Mouse (Mus musculus): ENCODE measurements at regions not wholly inside any gene's neighbourhood (a gene's known extent, or its start where the extent isn't known, plus 50 kb on each side); places are given as distances from the start of the nearest gene placed in this dataset.

GRCm38 (mm10) chr14:45746176-45746575 lies 88.2 kb upstream of the Ddhd1 start:
- Histone ChIP-seq H3K27me3 (ENCODE audit: control insufficient read depth, insufficient read depth, low read length) (no peaks in the 10 kb centered on the region), H3K9me3 (ENCODE audit: control insufficient read depth, low read length) (no peaks in the 10 kb centered on the region), H3K27ac (replicated peaks; ENCODE audit: low read depth, low read length) (no peak overlapping the region), H3K9ac (ENCODE audit: low read length) (no peak overlapping the region), H3K4me3 (ENCODE audit: low read depth, low read length) (no peak overlapping the region), H3K36me3 (ENCODE audit: control insufficient read depth, insufficient read depth, low read length) (no peaks in the 10 kb centered on the region), H3K4me1 (ENCODE audit: control insufficient read depth, insufficient read depth, low read length) (no peaks in the 10 kb centered on the region), H3K4me2 (ENCODE audit: low read depth, severe bottlenecking) (no peak overlapping the region)
- no peak for DNase-seq (ENCODE audit: low spot score)
- WGBS, result 88% methylated on average over 5 of the region's 5 CpGs
- ATAC-seq (ENCODE audit: insufficient number of reproducible peaks, low FRiP score, low TSS enrichment, low read depth), result no peak

- Histone ChIP-seq H3K4me2 (ENCODE audit: low read depth, severe bottlenecking) (no peak overlapping the region), H3K27ac (replicated peaks; ENCODE audit: low read depth, low read length) (no peak overlapping the region), H3K9me3 (ENCODE audit: control insufficient read depth, low read length) (no peaks in the 10 kb centered on the region), H3K4me3 (ENCODE audit: low read depth, low read length) (no peak overlapping the region), H3K4me1 (ENCODE audit: control insufficient read depth, insufficient read depth, low read length) (no peaks in the 10 kb centered on the region), H3K9ac (ENCODE audit: low read length) (no peak overlapping the region), H3K27me3 (ENCODE audit: control insufficient read depth, insufficient read depth, low read length) (no peaks in the 10 kb centered on the region), H3K36me3 (ENCODE audit: control insufficient read depth, insufficient read depth, low read length) (no peaks in the 10 kb centered on the region)
- 0% methylated on average over 1 of the region's 1 CpGs for WGBS
- ATAC-seq (ENCODE audit: insufficient number of reproducible peaks, low FRiP score, low TSS enrichment, low read depth) (no peak), DNase-seq (ENCODE audit: low spot score) (no peak)
Measured at GRCm38 (mm10) chr14:45757376-45757775, 99.4 kb upstream of the Ddhd1 start.

- no peak overlapping the region for H3K9ac ChIP-seq (ENCODE audit: low read length)
- no peak for DNase-seq (ENCODE audit: low spot score)
- H3K4me2 ChIP-seq (ENCODE audit: low read depth, severe bottlenecking), result no peak overlapping the region
- no peaks in the 10 kb centered on the region for H3K9me3 ChIP-seq (ENCODE audit: control insufficient read depth, low read length)
- ATAC-seq (ENCODE audit: insufficient number of reproducible peaks, low FRiP score, low TSS enrichment, low read depth), result no peak
- H3K27me3 ChIP-seq (ENCODE audit: control insufficient read depth, insufficient read depth, low read length), result no peaks in the 10 kb centered on the region
- no peaks in the 10 kb centered on the region for H3K4me1 ChIP-seq (ENCODE audit: control insufficient read depth, insufficient read depth, low read length)
- no peak overlapping the region for H3K27ac ChIP-seq (replicated peaks; ENCODE audit: low read depth, low read length)
- no peak overlapping the region for H3K4me3 ChIP-seq (ENCODE audit: low read depth, low read length)
- no peaks in the 10 kb centered on the region for H3K36me3 ChIP-seq (ENCODE audit: control insufficient read depth, insufficient read depth, low read length)
- 93% methylated on average over 16 of the region's 16 CpGs for WGBS
Measured at GRCm38 (mm10) chr14:45760890-45761680, 103.1 kb upstream of the Ddhd1 start.

- ATAC-seq (ENCODE audit: insufficient number of reproducible peaks, low FRiP score, low TSS enrichment, low read depth) (no peak), DNase-seq (ENCODE audit: low spot score) (no peak)
- Histone ChIP-seq H3K27me3 (ENCODE audit: control insufficient read depth, insufficient read depth, low read length) (no peaks in the 10 kb centered on the region), H3K9ac (ENCODE audit: low read length) (no peak overlapping the region), H3K27ac (replicated peaks; ENCODE audit: low read depth, low read length) (no peak overlapping the region), H3K36me3 (ENCODE audit: control insufficient read depth, insufficient read depth, low read length) (no peaks in the 10 kb centered on the region), H3K4me3 (ENCODE audit: low read depth, low read length) (no peak overlapping the region), H3K4me2 (ENCODE audit: low read depth, severe bottlenecking) (no peak overlapping the region), H3K4me1 (ENCODE audit: control insufficient read depth, insufficient read depth, low read length) (no peaks in the 10 kb centered on the region), H3K9me3 (ENCODE audit: control insufficient read depth, low read length) (no peaks in the 10 kb centered on the region)
- 78% methylated on average over 3 of the region's 3 CpGs for WGBS
Measured at GRCm38 (mm10) chr14:45764231-45764630, 106.3 kb upstream of the Ddhd1 start.

- no peak for ATAC-seq (ENCODE audit: insufficient number of reproducible peaks, low FRiP score, low TSS enrichment, low read depth)
- 100% methylated on average over 1 of the region's 1 CpGs for WGBS
Measured at GRCm38 (mm10) chr14:45766582-45766981, 108.6 kb upstream of the Ddhd1 start.

GRCm38 (mm10) chr14:45772665-45773277 lies 114.8 kb upstream of the Ddhd1 start:
- no peak overlapping the region for H3K9ac ChIP-seq (ENCODE audit: low read length)
- DNase-seq (ENCODE audit: low spot score) (peak; percentile 75), ATAC-seq (ENCODE audit: insufficient number of reproducible peaks, low FRiP score, low TSS enrichment, low read depth) (no peak)
- H3K4me2 ChIP-seq (ENCODE audit: low read depth, severe bottlenecking), result peak overlapping the region; percentile 28
- no peaks in the 10 kb centered on the region for H3K9me3 ChIP-seq (ENCODE audit: control insufficient read depth, low read length)
- no peaks in the 10 kb centered on the region for H3K27me3 ChIP-seq (ENCODE audit: control insufficient read depth, insufficient read depth, low read length)
- H3K4me3 ChIP-seq (ENCODE audit: low read depth, low read length), result no peak overlapping the region
- no peaks in the 10 kb centered on the region for H3K36me3 ChIP-seq (ENCODE audit: control insufficient read depth, insufficient read depth, low read length)
- H3K4me1 ChIP-seq (ENCODE audit: control insufficient read depth, insufficient read depth, low read length), result no peaks in the 10 kb centered on the region
- 22% methylated on average over 19 of the region's 19 CpGs for WGBS
- no peak overlapping the region for H3K27ac ChIP-seq (replicated peaks; ENCODE audit: low read depth, low read length)

More at GRCm38 (mm10) chr14:45766582-45766981, 108.6 kb upstream of the Ddhd1 start:
- H3K9ac ChIP-seq (ENCODE audit: low read length), result no peak overlapping the region
- no peaks in the 10 kb centered on the region for H3K9me3 ChIP-seq (ENCODE audit: control insufficient read depth, low read length)
- no peaks in the 10 kb centered on the region for H3K36me3 ChIP-seq (ENCODE audit: control insufficient read depth, insufficient read depth, low read length)
- no peaks in the 10 kb centered on the region for H3K4me1 ChIP-seq (ENCODE audit: control insufficient read depth, insufficient read depth, low read length)
- no peaks in the 10 kb centered on the region for H3K27me3 ChIP-seq (ENCODE audit: control insufficient read depth, insufficient read depth, low read length)
- no peak overlapping the region for H3K27ac ChIP-seq (replicated peaks; ENCODE audit: low read depth, low read length)
- no peak for DNase-seq (ENCODE audit: low spot score)
- H3K4me2 ChIP-seq (ENCODE audit: low read depth, severe bottlenecking), result no peak overlapping the region
- H3K4me3 ChIP-seq (ENCODE audit: low read depth, low read length), result no peak overlapping the region

GRCm38 (mm10) chr14:45773326-45773725 lies 115.4 kb upstream of the Ddhd1 start:
- Histone ChIP-seq H3K4me3 (ENCODE audit: low read depth, low read length) (no peak overlapping the region), H3K4me2 (ENCODE audit: low read depth, severe bottlenecking) (no peak overlapping the region), H3K9ac (ENCODE audit: low read length) (no peak overlapping the region), H3K36me3 (ENCODE audit: control insufficient read depth, insufficient read depth, low read length) (no peaks in the 10 kb centered on the region), H3K4me1 (ENCODE audit: control insufficient read depth, insufficient read depth, low read length) (no peaks in the 10 kb centered on the region), H3K9me3 (ENCODE audit: control insufficient read depth, low read length) (no peaks in the 10 kb centered on the region), H3K27me3 (ENCODE audit: control insufficient read depth, insufficient read depth, low read length) (no peaks in the 10 kb centered on the region), H3K27ac (replicated peaks; ENCODE audit: low read depth, low read length) (no peak overlapping the region)
- WGBS, result 68% methylated on average over 7 of the region's 7 CpGs
- DNase-seq (ENCODE audit: low spot score) (no peak), ATAC-seq (ENCODE audit: insufficient number of reproducible peaks, low FRiP score, low TSS enrichment, low read depth) (no peak)

- H3K4me1 ChIP-seq (ENCODE audit: control insufficient read depth, insufficient read depth, low read length), result no peaks in the 10 kb centered on the region
- no peak overlapping the region for H3K4me2 ChIP-seq (ENCODE audit: low read depth, severe bottlenecking)
- DNase-seq (ENCODE audit: low spot score), result no peak
- H3K4me3 ChIP-seq (ENCODE audit: low read depth, low read length), result no peak overlapping the region
- H3K27ac ChIP-seq (replicated peaks; ENCODE audit: low read depth, low read length), result no peak overlapping the region
- H3K27me3 ChIP-seq (ENCODE audit: control insufficient read depth, insufficient read depth, low read length), result no peaks in the 10 kb centered on the region
- no peaks in the 10 kb centered on the region for H3K9me3 ChIP-seq (ENCODE audit: control insufficient read depth, low read length)
- no peak overlapping the region for H3K9ac ChIP-seq (ENCODE audit: low read length)
- 79% methylated on average over 6 of the region's 6 CpGs for WGBS
- no peak for ATAC-seq (ENCODE audit: insufficient number of reproducible peaks, low FRiP score, low TSS enrichment, low read depth)
- no peaks in the 10 kb centered on the region for H3K36me3 ChIP-seq (ENCODE audit: control insufficient read depth, insufficient read depth, low read length)
Measured at GRCm38 (mm10) chr14:45781850-45782249, 123.9 kb upstream of the Ddhd1 start.

Data from limb, embryonic 11.5 days (tissue).